Comparison of ENCODE assay signal across 14 mouse cellular contexts in genomic region chr14:40863022-40863421, GRCm38 (mm10). TPM values are rescaled to one million over a fixed set of nuclear protein-coding genes. Genes with fewer than 3 reads are reported as not detected.
DNase-seq lines count a peak whose midpoint lies in the region; TF ChIP-seq lines count a peak whose summit lies in the region.
"Had no signal": no experiment of that assay in that cellular context is flagged by ENCODE, and none has a peak within 500 bp of the region (broad histone marks: within the 10 kb centered on the region; RNA-seq: fewer than 3 reads in every experiment).

No protein-coding gene starts in this region.

- TF ChIP-seq CTCF in layer of hippocampus, adult 2 months (conservative IDR thresholded peaks at IDR 0.05), result peak; percentile 49
- TF ChIP-seq CTCF in E14TG2a.4 (conservative IDR thresholded peaks at IDR 0.05; ENCODE audit: low read length), result peak; percentile 11; the same call in 1 of the 2 replicates
- no peak for TF ChIP-seq CTCF in liver, adult 2 months (IDR thresholded peaks at IDR 0.05; ENCODE audit: low read depth, low read length)

- H3K4me3 ChIP-seq in layer of hippocampus, adult 2 months, result no peak overlapping the region
- H3K4me3 ChIP-seq in E14TG2a.4 (replicated peaks; ENCODE audit: low read length), result no peak overlapping the region
- H3K4me3 ChIP-seq in liver, adult 2 months (ENCODE audit: insufficient read depth, low read depth, low read length), result no peak overlapping the region
- H3K4me3 ChIP-seq: heart, embryonic 15.5 days; limb, embryonic 15.5 days; midbrain, embryonic 15.5 days had no signal

- H3K79me2 ChIP-seq in liver, adult 2 months (ENCODE audit: control insufficient read depth, insufficient read depth, low read length), result no peaks in the 10 kb centered on the region

- H3K4me1 ChIP-seq in E14TG2a.4 (replicated peaks; ENCODE audit: low read depth, low read length), result peaks cover 34% of the 10 kb centered on the region
- no peaks in the 10 kb centered on the region for H3K4me1 ChIP-seq in liver, adult 2 months (ENCODE audit: control insufficient read depth, insufficient read depth, low read length)
- H3K4me1 ChIP-seq: heart, embryonic 15.5 days; limb, embryonic 15.5 days; midbrain, embryonic 15.5 days had no signal

- no peaks in the 10 kb centered on the region for H3K27me3 ChIP-seq in E14TG2a.4 (ENCODE audit: insufficient read depth, low read length)
- H3K27me3 ChIP-seq in liver, adult 2 months (ENCODE audit: control insufficient read depth, insufficient read depth, low read length), result no peaks in the 10 kb centered on the region
- H3K27me3 ChIP-seq: heart, embryonic 15.5 days; limb, embryonic 15.5 days; midbrain, embryonic 15.5 days had no signal

- no peaks in the 10 kb centered on the region for H3K36me3 ChIP-seq in E14TG2a.4 (ENCODE audit: insufficient read depth, low read length)
- H3K36me3 ChIP-seq in liver, adult 2 months (ENCODE audit: control insufficient read depth, insufficient read depth, low read length), result no peaks in the 10 kb centered on the region
- H3K36me3 ChIP-seq: heart, embryonic 15.5 days; limb, embryonic 15.5 days; midbrain, embryonic 15.5 days had no signal

- no peak for TF ChIP-seq POLR2A in liver, adult 2 months (IDR thresholded peaks at IDR 0.05; ENCODE audit: extremely low read depth, insufficient read depth, low read length)

- H3K9ac ChIP-seq in liver, adult 2 months (ENCODE audit: low read depth, low read length), result no peak overlapping the region
- H3K9ac ChIP-seq: heart, embryonic 15.5 days; limb, embryonic 15.5 days; midbrain, embryonic 15.5 days had no signal

- no peak overlapping the region for H3K27ac ChIP-seq in layer of hippocampus, adult 2 months
- no peak overlapping the region for H3K27ac ChIP-seq in liver, adult 2 months (replicated peaks; ENCODE audit: insufficient read depth, low read depth, low read length)
- H3K27ac ChIP-seq: heart, embryonic 15.5 days; limb, embryonic 15.5 days; midbrain, embryonic 15.5 days had no signal

- H3K9me3 ChIP-seq in E14TG2a.4 (ENCODE audit: low read length), result 0 out of 2 replicates have a peak, but pooled peaks cover 3% of the 10 kb centered on the region
- H3K9me3 ChIP-seq: heart, embryonic 15.5 days; limb, embryonic 15.5 days; midbrain, embryonic 15.5 days had no signal

- peak; percentile 25 for DNase-seq in heart, adult 11 months
- DNase-seq in heart, postnatal 4 days, result no peak
- DNase-seq in layer of hippocampus, adult 2 months (ENCODE audit: low spot score in 2 of 2), result no peak
- DNase-seq in layer of hippocampus, adult 11-12 months (ENCODE audit: low spot score), result no peak
- DNase-seq in liver, adult 2 months (ENCODE audit: extremely low read depth, low read depth, low spot score), result peak; percentile 19
- no peak for DNase-seq in frontal cortex, postnatal 25 days (ENCODE audit: low spot score in 2 of 2)
- no peak for DNase-seq in thymus, postnatal 36 days
- DNase-seq: adrenal gland, adult 2 months; cerebellum, adult 11-12 months; right cerebral cortex, postnatal 14 days had no signal

RNA-seq across cellular contexts. Expression of gene Sh2d4b, which starts 30.0 kb away (rescaled TPM):
- total RNA-seq in heart, postnatal 4 days (2021), result 1 to 10 TPM; 1.5 to 1.6 TPM
- 1 to 10 TPM; 2.0 to 2.1 TPM for total RNA-seq in layer of hippocampus, adult 2 months (2021)
- total RNA-seq in liver, adult 2 months (2014; rRNA removed), result 0.13 and 0.18 TPM in 2 replicates
- polyA plus RNA-seq in liver, adult 2 months (2012; rRNA removed), result not detected in 2 replicates

Comparison
In these comparisons a context has a peak if more than half of its experiments do, and no peak if none do; other contexts are left out.
1. DNase-seq: peak in heart, adult 11 months (single experiment) and liver, adult 2 months (single experiment); none in heart, postnatal 4 days (single experiment), layer of hippocampus, adult 2 months (0 of 2), layer of hippocampus, adult 11-12 months (single experiment), frontal cortex, postnatal 25 days (0 of 2) and thymus, postnatal 36 days (0 of 2).